Mouse (Mus musculus) lung, postnatal 4 days (tissue): ENCODE results near the gene Gap43.
"Not testable (repeated sequence)": the region's sequence is repeated elsewhere in the genome, so short reads cannot be mapped to it uniquely, and the experiment has no call there.

Experiments
- DNase-seq, 2 experiments: peaks; one replicate each; pipeline ENCODE4 v3.0.0; 2021

The Gap43 gene

DNA sequence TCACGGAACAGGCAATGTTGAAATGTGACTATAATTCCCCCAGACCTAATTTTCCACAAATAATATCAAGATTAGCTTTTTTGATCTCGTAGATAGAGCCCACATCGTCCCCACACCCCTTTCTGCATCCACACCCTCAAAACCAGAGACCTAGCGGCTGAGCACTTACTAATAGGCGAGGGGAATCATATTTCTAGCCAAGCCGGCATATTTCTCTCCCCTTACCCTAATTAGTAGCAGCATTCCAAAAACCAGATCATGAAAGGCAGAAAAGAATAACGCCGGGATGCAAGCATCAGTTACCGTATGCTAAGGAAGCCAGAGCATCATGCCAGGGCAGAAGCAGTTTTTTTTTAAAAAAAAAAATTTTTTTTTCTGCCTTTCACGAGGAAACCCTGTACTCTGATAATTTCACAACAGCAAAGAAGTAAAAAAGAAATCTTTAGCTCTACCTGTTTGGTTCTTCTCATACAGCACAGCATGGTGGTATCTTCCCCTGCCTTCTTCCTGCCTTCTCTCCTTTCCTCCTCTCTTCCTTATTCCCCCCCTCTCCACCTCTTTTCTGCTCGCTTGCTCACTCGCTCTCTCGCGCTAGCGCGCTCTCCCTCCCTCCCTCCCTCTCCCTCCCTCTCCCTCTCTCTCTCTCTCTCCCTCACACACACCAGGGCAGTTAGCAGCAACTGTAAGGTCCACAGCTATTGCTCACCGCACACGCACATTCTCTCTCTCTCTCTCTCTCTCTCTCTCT is at the start of gene Gap43:
TSS of gene Gap43 (minus strand) at position 631 of the 748 bp plus-strand sequence.
- no peak for DNase-seq

DNA sequence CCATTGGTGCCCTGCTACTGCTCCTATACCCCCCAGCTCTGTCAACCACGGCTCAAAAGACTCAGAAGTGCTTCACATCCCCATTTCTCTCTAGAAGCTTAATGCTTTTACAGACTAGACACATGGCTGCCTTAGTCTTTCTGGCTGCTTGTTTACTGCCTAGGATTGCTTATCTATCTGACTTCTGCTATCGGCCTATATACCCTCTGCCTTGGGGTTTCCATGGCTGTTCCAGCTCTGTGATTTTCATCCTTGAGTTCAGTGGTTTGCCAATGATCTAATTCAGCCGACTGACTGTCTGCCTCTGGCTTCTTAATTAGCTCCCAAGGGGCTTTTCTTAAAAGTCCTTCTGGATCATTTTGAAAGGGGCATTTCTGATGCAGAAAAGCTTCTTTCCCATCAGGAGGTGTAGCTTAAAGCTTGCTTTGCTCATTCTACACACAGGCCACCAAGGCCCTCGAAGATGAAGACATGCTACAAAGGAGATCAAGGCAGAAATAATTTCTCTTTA is 40.9 kb upstream of the Gap43 start:
- DNase-seq: no peak

DNA sequence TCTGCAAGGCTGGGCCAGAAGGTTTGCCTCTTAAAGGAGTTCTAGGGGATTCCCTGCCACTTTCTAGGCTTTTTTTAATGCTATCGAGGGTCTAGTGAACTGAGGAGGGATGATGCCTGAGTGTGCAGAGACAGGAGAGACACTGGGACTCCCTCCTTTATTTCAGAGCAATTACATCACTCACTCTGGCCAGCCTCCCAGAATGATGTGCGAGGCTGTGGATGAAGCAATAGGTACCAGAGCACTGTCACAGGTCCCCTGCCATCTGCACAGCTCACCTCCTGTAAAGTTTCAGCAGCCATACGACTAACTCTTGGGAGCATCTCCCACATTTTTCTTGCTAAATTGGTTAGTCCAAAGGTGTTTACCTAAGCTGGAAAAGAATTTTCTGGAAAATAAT is 40.2 kb upstream of the Gap43 start:
- no peak for DNase-seq

DNA sequence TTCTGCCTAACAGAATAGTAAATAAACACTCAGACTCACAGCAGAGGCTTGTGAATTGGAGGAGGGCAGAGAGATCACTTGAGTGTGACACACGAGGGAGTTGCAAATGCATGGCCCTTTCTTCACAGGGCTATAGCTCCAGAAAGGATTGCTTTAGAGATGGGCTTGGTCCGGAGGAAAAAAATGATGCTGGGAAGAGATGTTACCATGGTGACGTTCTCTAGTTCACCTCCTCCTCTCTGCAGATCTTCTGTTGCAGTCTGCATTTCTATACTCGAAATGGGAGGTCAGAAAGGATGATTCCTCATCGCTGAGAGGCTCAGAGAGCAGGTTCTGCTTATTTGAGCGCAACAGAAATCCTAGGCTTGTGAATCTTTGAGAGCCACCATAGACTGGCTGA is 29.7 kb upstream of the Gap43 start:
- no peak for DNase-seq

DNA sequence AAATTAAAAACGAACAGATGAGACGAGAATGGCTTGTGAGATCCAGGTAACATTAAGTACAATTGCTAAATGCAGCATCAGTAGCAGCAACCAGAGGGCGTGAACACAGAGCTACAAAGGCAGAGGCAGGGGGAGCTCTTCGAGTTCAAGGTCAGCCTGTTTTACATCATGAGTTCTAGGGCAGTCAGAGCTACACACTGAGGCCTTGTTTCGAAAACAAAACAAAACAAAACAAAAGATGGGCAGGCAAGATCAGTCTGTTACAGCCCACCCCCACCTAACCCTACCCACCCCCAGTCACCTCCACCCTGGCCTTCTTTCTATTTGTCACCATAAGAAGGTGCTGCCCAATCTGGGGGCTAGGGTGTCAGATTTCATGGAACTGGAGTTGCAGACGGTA is 28.9 kb upstream of the Gap43 start:
- no peak for DNase-seq

DNA sequence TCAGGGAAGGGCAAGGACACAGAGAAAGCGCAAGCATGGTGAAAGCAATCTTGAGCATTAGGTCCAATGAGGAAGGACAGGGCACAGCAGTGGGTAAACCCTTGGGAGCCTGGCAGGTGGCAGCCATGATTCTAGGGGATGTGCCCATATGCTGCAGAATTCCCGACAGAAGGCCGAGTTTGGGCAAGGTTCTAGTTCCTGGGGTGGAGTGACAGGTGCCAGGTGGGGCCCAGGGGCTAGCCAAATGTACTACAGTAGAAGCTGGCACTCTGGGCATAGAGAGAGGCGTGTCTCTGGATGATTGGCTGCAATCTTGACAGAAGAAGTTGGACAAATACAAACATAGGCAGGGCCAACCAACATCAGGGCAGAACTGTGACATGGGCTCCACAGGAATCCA is 19.6 kb upstream of the Gap43 start:
- DNase-seq: no peak

DNA sequence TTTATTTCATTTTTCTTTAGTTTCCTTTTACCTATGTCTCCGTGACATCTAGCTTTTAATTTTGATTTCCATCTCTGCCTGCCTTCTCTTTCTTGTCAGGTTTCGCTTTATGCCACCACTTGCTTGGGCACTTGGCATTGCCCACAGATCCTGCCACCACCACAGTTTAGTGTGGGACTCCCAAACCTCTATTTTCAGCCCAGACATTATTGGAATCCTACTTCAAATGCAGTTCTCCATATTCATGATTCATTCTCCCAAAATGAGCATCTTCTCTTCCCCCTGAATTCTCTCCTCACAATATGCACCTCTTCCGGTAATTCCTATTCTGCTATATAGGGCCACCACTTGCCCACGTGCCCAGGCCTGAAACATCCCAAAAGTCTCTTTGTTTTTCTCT is 17.6 kb upstream of the Gap43 start:
- DNase-seq: no peak

DNA sequence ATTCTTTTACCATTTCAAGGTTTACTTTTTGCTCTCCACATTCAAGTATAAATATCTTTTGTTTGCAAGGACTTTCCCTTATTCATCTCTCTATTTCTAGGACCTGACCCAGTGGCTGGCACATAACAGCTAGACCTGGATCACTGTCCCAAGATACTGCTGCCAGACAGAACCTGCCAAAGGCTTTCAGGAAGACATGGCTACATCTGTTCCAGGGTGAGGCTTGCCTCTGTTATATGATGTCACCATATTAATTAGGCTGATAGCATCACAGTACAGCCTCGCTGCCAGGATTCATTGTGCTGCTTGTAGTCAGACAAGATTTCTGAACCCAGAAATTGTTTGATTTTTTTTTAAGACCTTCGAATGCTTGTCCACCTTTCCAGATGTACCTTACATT is 9.6 kb upstream of the Gap43 start:
- DNase-seq: no peak

DNA sequence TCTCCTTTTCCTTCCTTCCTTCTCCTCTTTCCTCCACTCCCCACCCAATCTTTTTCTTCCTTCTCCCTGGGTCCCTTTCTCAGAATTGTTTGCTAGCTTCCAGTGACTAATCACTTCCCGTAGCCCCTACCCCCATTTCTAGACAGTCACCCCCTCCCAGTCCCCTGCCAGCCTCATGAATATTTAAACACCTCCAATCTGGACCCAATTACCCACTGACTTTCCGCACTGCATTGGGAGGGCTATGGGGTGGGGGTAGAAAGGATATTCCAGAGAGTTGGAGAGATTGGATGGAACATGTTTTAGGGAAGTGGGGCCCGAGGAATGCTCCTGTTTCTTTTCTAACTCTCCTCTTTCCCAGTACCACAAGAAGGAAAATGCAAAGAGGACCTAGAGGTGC is 414 bp upstream of the Gap43 start:
- not testable (repeated sequence) for DNase-seq

DNA sequence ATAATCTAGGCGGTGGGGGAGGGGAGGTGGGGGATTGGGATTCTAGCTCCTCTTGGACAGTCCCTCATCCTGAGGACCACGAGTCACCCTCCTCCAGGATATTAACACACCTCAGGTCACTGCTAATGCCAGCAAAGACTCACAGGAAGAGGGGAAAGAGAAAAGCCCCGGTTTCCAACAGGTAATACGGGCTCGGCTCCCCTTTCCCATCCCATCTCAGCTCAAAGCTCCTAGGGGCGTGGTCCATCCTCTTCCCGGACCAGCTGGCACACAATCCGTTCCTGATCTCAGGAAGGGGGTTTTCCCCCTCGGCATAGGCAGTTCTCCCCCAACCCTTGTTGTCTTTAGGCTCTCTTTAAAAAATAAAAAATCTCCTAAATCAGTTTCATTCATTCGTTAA is 939 bp downstream of the Gap43 start:
- DNase-seq: peak in 1 of 2 experiments; percentile 20

DNA sequence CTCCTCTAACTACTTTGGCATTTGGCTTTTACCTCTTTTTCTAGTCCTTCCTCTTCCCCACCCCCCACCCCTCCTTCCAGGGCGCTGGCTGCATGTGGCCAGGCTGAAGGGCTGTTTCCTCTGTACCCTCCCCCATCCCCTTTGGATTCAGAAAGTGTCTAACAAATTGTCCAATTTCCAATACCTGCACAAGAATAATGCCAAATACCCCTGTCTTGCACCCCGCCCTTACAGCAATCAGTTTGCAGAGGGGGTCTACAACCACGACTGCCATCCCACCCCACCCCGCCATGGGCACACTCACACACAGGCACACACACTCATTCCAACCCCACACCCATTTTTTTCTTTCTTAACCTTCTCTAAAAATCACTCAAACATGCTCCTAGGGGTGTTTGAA is 1.5 kb downstream of the Gap43 start:
- no peak for DNase-seq

DNA sequence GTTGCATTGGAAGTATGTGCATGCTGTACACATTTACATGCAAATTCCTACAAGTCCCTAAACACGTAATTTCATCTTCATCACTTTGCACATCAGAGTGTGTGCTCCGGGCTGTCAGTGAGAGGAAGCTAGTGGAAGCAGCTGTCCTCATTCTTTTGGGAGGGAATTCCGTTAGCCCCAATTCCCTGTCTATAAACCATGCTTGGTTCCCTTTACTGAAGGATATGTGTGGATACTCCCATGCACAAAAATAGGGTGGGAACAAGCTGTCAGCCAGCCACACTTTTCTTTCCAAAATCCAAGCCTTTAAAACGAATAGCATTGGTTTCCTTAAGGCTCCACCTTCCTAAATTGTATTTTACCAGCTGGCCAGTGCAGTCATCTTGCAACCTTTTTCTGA is 2.1 kb downstream of the Gap43 start:
- no peak for DNase-seq

DNA sequence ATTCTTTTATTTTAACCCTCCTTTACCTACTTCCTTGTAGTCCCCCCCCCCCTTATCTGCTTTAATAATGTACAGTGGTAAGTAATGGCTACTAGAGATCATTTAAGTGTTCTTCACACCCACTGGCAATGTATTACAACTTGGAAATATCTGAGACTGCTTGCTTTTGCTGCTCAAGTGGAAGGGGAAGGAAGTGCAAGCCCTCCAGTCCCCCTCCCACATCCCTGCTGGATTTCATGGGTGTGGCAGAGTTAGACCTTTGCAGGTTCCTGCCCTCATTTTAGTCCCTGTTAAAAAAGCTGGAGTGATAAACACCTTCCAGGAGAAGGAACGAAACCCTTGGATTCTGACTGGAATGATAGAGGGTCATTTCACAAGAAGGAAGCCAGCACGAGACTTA is 2.8 kb downstream of the Gap43 start:
- no peak for DNase-seq

DNA sequence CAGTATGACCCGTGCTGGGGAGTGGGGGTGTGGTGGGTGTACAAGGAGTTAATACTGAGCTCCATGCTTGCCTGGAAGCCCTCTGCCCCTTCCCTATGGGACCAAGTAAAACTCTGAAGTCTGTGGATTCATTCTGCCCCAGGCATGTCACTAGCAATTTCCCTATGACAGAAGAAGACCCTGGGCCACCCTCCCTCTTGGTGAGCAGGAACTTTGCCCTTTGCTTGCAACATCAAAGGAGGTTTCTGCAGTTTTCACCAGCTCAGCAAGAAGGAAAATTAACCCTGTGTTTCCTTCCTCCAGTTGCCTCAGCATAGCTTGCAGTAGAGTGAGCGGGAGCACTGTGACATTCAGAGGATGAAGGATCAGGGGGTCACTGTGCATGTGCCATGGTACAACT is 3.8 kb downstream of the Gap43 start:
- no peak for DNase-seq

DNA sequence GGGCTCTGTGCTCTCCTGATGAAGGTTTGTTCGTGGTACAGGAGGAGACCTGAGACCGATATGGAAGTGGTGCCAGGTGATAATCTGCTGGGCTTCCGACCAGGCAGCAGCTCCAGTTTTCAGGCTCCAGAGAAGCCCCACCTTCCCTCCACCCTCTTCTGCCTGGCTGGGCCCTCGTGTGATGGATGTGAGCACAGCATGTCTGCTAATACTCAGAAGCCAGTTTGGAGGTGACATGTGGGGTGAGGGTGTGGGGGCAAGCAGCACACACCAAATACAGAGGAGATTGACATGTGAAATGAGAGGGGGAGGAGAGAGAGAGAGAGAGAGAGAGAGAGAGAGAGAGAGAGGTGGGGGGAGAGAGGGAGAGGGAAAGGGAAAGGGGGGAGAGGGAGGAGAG is 8.1 kb downstream of the Gap43 start:
- DNase-seq: no peak

DNA sequence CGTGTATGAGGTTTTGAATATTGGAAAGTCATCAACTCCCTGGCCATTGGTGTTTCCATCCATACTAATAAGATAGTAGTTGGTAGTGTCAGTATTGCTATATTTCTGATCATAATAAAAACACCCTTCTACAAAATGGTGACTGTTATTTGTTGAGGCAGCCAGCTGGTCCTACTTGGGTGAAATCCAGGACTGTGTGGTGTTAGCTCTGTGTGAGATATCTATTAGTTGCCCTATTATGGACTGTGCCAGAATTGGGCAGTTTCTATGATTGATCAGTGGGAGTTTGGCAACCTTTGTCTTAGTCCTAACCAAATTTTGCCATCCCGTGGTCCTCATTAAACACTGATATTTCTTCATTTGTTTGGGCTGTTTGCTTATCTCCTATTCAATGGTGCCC is 14.3 kb downstream of the Gap43 start:
- no peak for DNase-seq

DNA sequence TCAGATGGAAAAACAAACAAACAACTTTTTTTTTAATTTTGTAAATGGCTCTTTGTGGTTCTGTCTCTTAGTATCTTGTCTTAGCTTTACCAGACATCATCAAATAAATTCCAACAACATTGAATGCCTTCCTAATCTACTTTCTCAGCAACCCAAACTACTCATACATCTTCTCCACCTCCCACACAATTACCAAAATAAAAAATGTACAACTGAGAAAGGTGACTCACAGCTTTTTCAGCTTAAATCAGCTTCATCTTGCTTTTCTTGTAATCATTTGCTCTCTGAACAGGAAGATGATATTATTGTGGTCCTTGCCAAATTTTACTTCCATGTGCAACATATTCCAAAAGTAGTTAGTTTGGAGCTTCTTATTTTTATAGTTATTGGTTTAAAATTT is 14.9 kb downstream of the Gap43 start:
- no peak for DNase-seq

DNA sequence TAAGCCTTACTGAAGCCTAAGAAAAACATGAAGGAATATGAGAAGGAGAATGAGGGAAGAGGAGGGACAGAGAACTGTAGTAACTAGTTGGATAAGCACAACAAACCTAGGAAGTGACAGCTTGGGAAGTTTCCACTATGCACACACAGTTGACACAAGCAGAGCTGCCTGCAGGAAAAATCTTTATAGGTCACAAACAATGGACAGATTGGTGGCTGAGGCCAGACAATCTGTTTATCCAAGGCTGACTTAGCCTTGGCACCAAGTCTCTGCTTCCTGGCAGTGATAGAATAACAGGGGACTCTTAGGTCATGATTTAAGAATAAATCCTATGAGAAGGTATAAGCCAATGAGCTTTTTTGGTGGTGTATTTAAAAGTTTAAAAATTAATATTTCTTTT is 20.6 kb downstream of the Gap43 start:
- DNase-seq: peak; percentile 42 to 59

DNA sequence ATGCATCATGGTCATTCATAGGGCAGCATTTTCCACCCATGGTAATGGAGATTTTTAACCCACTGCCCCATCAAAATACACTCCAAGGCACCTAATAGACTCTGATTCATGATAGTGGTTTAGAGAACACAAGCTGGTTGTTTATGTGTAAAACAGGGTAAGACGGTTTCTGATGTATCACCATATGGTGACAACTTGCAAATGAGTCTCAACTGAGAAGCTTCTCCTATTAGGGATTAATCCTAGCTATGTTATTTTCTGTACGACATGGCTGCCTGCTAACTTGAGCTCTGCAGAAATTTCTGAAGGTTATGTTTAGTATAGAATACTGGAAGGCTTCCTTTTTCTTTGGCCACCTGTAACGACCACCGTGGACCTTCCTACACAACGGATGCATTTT is 21.1 kb downstream of the Gap43 start:
- DNase-seq: no peak

DNA sequence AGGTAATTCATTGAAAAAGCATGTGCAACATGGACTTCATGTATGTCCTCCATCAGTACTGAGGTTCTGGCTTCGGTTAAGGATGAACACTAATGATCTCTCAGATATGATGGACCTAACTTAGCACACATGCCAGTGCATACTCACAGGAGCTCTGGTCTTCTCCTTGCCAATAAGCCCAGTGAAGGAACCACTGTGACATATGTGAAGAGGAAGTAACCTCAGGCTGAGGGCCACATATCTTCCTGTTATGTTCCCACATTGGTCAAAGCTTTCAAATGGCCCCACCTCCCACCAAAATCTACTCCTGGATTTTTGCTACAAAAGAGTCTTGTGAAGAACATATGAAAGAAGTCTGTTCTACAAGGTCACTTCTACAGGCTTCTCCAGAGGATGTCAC is 28.3 kb downstream of the Gap43 start:
- no peak for DNase-seq

DNA sequence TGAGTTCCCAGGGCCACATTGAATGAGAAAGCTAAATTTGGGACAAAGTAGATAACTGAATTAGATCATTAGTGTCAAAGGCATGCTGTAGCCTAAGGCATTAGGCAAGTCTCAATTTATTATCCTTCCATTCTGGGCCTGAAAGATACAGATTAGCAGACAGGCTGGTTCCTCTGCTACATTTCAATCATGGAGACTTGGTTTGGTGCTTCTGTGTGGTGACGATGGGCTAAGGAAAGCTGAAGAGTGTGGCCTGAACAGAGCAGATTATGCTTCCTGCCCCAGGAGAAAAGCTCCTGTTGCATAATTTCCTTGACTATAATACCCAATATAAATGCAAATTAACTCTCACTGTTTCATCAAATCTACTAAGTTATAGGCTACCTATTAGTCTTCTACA is 31.7 kb downstream of the Gap43 start:
- DNase-seq: no peak

DNA sequence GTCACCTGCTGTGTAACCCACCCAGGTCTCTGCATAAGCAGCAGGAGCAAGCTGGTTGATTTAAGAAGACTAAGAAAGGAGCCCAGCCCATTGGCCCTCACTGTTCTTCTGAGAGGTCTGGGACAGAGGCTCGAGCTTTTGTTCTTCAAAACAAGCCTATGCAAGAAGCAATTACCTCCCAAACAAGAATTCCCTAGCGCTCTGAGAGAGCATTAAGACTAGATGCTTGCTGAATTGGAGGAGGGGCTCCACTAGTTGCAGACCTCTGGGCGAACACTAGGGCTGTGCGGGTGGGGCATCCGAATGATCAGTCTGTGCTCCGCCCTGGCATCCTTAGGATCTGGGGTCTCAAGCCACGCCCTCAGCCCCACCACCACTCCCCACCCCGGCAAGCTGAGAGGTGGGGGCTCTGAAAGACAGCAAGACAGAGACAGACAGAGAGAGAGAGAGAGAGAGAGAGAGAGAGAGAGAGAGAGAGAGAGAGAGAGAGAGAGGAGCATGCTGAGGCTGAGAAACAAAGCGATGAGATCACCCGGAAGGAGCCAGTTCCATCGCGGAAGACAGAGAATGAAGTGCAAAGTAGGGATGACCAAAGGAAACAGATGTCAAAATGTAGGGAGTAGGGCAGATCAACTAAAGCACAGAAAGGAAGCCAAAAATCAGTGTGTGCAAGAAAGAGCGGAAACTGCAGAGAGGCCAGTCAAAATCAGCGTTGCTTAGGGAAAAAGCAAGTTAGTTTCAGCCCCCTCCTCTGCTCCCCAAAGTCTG is 34.3 kb downstream of the Gap43 start:
- DNase-seq: peak; percentile 68 to 72

DNA sequence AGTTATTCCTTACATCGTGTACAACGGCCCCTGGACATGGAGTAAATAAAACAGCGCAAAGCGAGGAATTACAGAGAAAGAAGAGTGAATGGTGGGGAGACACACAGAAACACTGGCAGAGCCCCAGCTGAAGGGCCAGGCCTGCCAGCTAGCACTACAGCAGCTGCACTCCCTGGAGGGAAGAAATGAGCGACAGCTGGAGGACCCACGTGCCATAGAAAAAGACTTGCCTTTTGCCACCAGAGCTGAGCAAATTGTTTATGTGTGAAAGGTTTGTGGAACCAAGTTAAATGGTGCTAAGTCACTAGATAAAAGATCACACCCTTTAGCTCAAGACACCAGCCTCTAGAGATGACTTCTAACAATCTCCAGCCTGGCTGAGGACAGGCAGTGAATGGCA is 37.0 kb downstream of the Gap43 start:
- DNase-seq: peak; percentile 20 to 54

DNA sequence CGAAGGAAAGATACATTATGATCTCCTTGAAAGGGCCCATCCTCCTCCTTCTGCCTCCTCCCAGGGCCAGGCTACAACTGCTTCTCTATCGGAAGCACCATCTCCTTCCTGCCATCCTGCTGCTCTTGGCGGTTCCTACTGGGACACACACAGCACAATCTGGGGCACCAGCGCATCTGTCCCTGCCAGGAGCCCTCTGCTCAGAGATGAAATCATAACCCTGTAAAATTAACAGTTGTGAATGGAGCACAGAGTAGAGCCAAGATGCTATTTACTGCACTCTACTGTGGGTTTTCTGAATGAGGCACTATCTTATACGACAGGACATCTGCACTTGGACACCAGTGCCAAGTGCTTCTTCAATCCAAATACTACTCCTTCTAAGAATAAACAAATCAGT is 46.0 kb downstream of the Gap43 start:
- DNase-seq: no peak

DNA sequence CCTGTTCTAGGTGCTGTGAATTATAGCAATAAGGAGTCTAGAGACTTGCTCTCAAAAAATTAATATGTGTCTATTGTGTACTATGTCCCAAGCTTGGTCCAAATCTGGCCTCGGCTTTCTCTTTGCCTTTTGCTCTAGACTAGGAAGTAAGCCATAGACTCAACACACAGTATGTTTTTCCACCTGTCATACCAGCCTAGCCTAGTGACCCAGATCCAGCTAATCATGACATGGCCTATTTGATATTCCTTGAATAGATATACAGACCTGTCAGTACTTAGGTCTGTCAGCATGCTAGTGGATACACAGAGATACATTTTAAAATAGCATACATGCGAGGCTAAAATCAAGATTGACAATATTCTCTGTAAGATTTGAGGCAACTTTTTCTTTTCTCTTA is 46.4 kb downstream of the Gap43 start:
- DNase-seq: no peak
